Mouse (Mus musculus) myocyte (in vitro differentiated cells): ENCODE results near the gene Auts2. TPM values are rescaled to one million over a fixed set of nuclear protein-coding genes. Genes with fewer than 3 reads are reported as not detected.

Source experiments
- H3K27me3 ChIP-seq: one replicate; pipeline ENCODE4 v1.6.1; 2011; ENCODE audit not compliant: control insufficient read depth, insufficient read depth, insufficient read length
- H3K36me3 ChIP-seq: one replicate; pipeline ENCODE4 v1.6.1; 2011; ENCODE audit not compliant: control insufficient read depth, insufficient read depth
- H3K4me2 ChIP-seq: one replicate; pipeline ENCODE4 v1.6.1; 2011; ENCODE audit warnings: low read depth, control low read depth
- H3K4me3 ChIP-seq: one replicate; pipeline ENCODE4 v1.5.1; 2011; ENCODE audit warnings: mild to moderate bottlenecking, control low read depth, moderate library complexity
- H3K79me2 ChIP-seq: one replicate; pipeline ENCODE4 v1.6.1; 2011; ENCODE audit not compliant: control insufficient read depth, insufficient read depth
- H3ac ChIP-seq: one replicate; pipeline ENCODE4 v1.6.1; 2011; ENCODE audit not compliant: control insufficient read depth, insufficient read length
- CEBPB ChIP-seq: IDR thresholded peaks from 2 replicates; pipeline ENCODE4 v1.6.1; 2011; ENCODE audit warnings: mild to moderate bottlenecking, moderate library complexity; ENCODE audit not compliant: poor library complexity, insufficient read depth, severe bottlenecking
- E2F4 ChIP-seq: IDR thresholded peaks from one replicate; pipeline ENCODE4 v1.6.1; 2011; ENCODE audit warnings: mild to moderate bottlenecking, control low read depth, moderate library complexity; ENCODE audit not compliant: insufficient read depth
- MAX ChIP-seq: IDR thresholded peaks from one replicate; pipeline ENCODE4 v1.6.1; 2011; ENCODE audit warnings: low read depth, mild to moderate bottlenecking, control low read depth
- MYOD1 ChIP-seq, 3 experiments: IDR thresholded peaks; one replicate each; pipeline ENCODE4 v1.6.1; 2011; ENCODE audit warnings: control low read depth in 2 of 3, low read depth in 2 of 3, mild to moderate bottlenecking in 2 of 3, moderate library complexity in 1 of 3; ENCODE audit not compliant: insufficient read length in 2 of 3, control insufficient read depth in 1 of 3
- MYOG ChIP-seq, 3 experiments: IDR thresholded peaks; one replicate each; pipeline ENCODE4 v1.6.1; 2011; ENCODE audit warnings: control low read depth in 2 of 3, low read depth in 2 of 3, mild to moderate bottlenecking in 2 of 3; ENCODE audit not compliant: insufficient read length in 2 of 3, control insufficient read depth in 1 of 3, insufficient read depth in 1 of 3
- POLR2A ChIP-seq: IDR thresholded peaks from one replicate; pipeline ENCODE4 v1.6.1; 2011; ENCODE audit warnings: low read depth, mild to moderate bottlenecking, control low read depth, moderate library complexity; ENCODE audit not compliant: insufficient read length
- POLR2AphosphoS2 ChIP-seq: IDR thresholded peaks from one replicate; pipeline ENCODE4 v1.6.1; 2011; ENCODE audit warnings: low read depth, control low read depth; ENCODE audit not compliant: insufficient read length
- REST ChIP-seq: IDR thresholded peaks from one replicate; pipeline ENCODE4 v1.6.1; 2011; ENCODE audit warnings: mild to moderate bottlenecking, control low read depth, moderate library complexity; ENCODE audit not compliant: insufficient read depth, insufficient read length
- SRF ChIP-seq: IDR thresholded peaks from one replicate; pipeline ENCODE4 v1.6.1; 2011; ENCODE audit warnings: low read depth; ENCODE audit not compliant: control insufficient read depth, insufficient read length
- TCF12 ChIP-seq: IDR thresholded peaks from one replicate; pipeline ENCODE4 v1.6.1; 2011; ENCODE audit warnings: mild to moderate bottlenecking, control low read depth; ENCODE audit not compliant: poor library complexity, insufficient read depth, severe bottlenecking
- TCF3 ChIP-seq: IDR thresholded peaks from one replicate; pipeline ENCODE4 v1.6.1; 2011; ENCODE audit warnings: low read depth, control low read depth; ENCODE audit not compliant: insufficient read length
- USF1 ChIP-seq: IDR thresholded peaks from one replicate; pipeline ENCODE4 v1.6.1; 2011; ENCODE audit warnings: low read depth, mild to moderate bottlenecking, control low read depth, moderate library complexity
- polyA plus RNA-seq: library from polyadenylated mRNA; unstranded; fragments of >200 nt; fragmentation: generic; extraction: Trizol; gene quantifications from one replicate; pipeline ENCODE4 v1.2.1, GENCODE M21; 2012; ENCODE audit warnings: missing spikeins

Auts2 gene
- polyA plus RNA-seq, 1 experiment, result 8.0 TPM

- TF ChIP-seq TCF3, result no peak
- TF ChIP-seq USF1, result no peak
- no peak for TF ChIP-seq CEBPB
- no peak for TF ChIP-seq REST
- TF ChIP-seq MAX, result no peak
- no peak for TF ChIP-seq MYOD1 (IDR thresholded peaks at IDR 0.05; ENCODE audit: control insufficient read depth in 1 of 3, insufficient read length in 2 of 3, low read depth in 2 of 3)
- no peak for TF ChIP-seq SRF
- no peak for TF ChIP-seq POLR2AphosphoS2
- TF ChIP-seq POLR2A, result no peak
Observed at GRCm38 (mm10) chr5:131805277-131805676, 737.9 kb downstream of the Auts2 start.

GRCm38 (mm10) chr5:131803609-131804008 lies 739.5 kb downstream of the Auts2 start:
- Histone ChIP-seq H3K27me3 (no peaks in the 10 kb centered on the region), H3K36me3 (no peaks in the 10 kb centered on the region), H3ac (no peak overlapping the region), H3K4me3 (no peak overlapping the region), H3K4me2 (no peak overlapping the region), H3K79me2 (no peaks in the 10 kb centered on the region)
- TF ChIP-seq TCF12 (no peak), SRF (no peak), MYOG (IDR thresholded peaks at IDR 0.05; ENCODE audit: control insufficient read depth in 1 of 3, insufficient read depth in 1 of 3, insufficient read length in 2 of 3, low read depth in 2 of 3) (no peak), USF1 (no peak)

More at GRCm38 (mm10) chr5:131805277-131805676, 737.9 kb downstream of the Auts2 start:
- Histone ChIP-seq H3K36me3 (no peaks in the 10 kb centered on the region), H3K27me3 (no peaks in the 10 kb centered on the region), H3K4me3 (no peak overlapping the region), H3K79me2 (no peaks in the 10 kb centered on the region), H3ac (no peak overlapping the region), H3K4me2 (no peak overlapping the region)

- Histone ChIP-seq H3K27me3 (no peaks in the 10 kb centered on the region), H3K79me2 (no peaks in the 10 kb centered on the region), H3K4me3 (no peak overlapping the region), H3K4me2 (no peak overlapping the region), H3ac (no peak overlapping the region), H3K36me3 (no peaks in the 10 kb centered on the region)
- no peak for TF ChIP-seq POLR2A
- no peak for TF ChIP-seq MAX
- no peak for TF ChIP-seq TCF3
- TF ChIP-seq MYOG (IDR thresholded peaks at IDR 0.05; ENCODE audit: control insufficient read depth in 1 of 3, insufficient read depth in 1 of 3, insufficient read length in 2 of 3, low read depth in 2 of 3), result no peak
- TF ChIP-seq REST, result no peak
- no peak for TF ChIP-seq MYOD1 (IDR thresholded peaks at IDR 0.05; ENCODE audit: control insufficient read depth in 1 of 3, insufficient read length in 2 of 3, low read depth in 2 of 3)
- no peak for TF ChIP-seq SRF
- TF ChIP-seq POLR2AphosphoS2, result no peak
- TF ChIP-seq E2F4, result no peak
- TF ChIP-seq CEBPB, result no peak
- no peak for TF ChIP-seq USF1
- no peak for TF ChIP-seq TCF12
Observed at GRCm38 (mm10) chr5:131802340-131803036, 740.7 kb downstream of the Auts2 start.

- Histone ChIP-seq H3K4me2 (no peak overlapping the region), H3K79me2 (no peaks in the 10 kb centered on the region), H3K4me3 (no peak overlapping the region), H3K27me3 (no peaks in the 10 kb centered on the region), H3ac (no peak overlapping the region), H3K36me3 (no peaks in the 10 kb centered on the region)
- TF ChIP-seq USF1 (no peak), MAX (no peak), POLR2A (no peak), TCF3 (no peak), MYOG (IDR thresholded peaks at IDR 0.05; ENCODE audit: control insufficient read depth in 1 of 3, insufficient read depth in 1 of 3, insufficient read length in 2 of 3, low read depth in 2 of 3) (no peak), E2F4 (no peak)
Observed at GRCm38 (mm10) chr5:131801924-131802323, 741.2 kb downstream of the Auts2 start.

- H3K4me3 ChIP-seq, result no peak overlapping the region
- TF ChIP-seq MYOG (IDR thresholded peaks at IDR 0.05; ENCODE audit: control insufficient read depth in 1 of 3, insufficient read depth in 1 of 3, insufficient read length in 2 of 3, low read depth in 2 of 3) (no peak), MAX (no peak), TCF3 (no peak), TCF12 (no peak), CEBPB (no peak), POLR2AphosphoS2 (no peak), USF1 (no peak), POLR2A (no peak), SRF (no peak), REST (no peak), MYOD1 (IDR thresholded peaks at IDR 0.05; ENCODE audit: control insufficient read depth in 1 of 3, insufficient read length in 2 of 3, low read depth in 2 of 3) (no peak)
- H3K36me3 ChIP-seq, result no peaks in the 10 kb centered on the region
- H3K27me3 ChIP-seq, result no peaks in the 10 kb centered on the region
- H3K79me2 ChIP-seq, result no peaks in the 10 kb centered on the region
- H3K4me2 ChIP-seq, result no peak overlapping the region
- no peak overlapping the region for H3ac ChIP-seq
Observed at GRCm38 (mm10) chr5:131798373-131798772, 744.8 kb downstream of the Auts2 start.
